Mouse (Mus musculus): ENCODE measurements around the gene Furin. TPM values are rescaled to one million over a fixed set of nuclear protein-coding genes. Genes with fewer than 3 reads are reported as not detected.
A peak's percentile ranks its signal among the peaks of the same experiment; 100 is the strongest.

Furin gene
- total RNA-seq (2015) (28.0 and 34.1 TPM in 2 replicates), total RNA-seq (2017) (13.8 and 21.3 TPM in 2 replicates)

DNA sequence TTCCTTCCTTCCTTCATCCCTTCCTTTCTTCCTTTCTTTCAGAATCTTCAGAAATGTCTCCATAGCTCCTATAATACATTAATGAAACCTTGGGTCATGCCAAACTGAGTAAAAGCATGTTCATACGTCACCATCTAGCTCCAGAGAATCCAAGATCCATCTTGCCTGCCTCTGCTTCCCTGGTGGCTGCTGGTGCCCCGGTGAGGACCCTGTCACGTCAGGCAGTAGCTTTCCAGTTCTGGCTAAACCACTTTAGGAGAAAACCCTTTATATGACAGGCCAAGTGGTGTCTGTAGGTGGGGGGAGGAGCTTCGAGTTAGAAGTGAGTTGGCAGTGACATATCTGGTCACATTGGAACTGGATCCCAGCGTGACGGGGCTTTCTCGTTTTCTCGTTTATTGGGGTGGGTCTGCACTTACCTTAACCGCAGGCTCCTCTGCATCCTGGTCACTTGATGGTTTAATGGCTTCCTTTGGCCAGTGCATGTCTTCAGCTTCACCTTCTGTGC is at the start of gene Furin:
TSS of gene Furin (minus strand) at position 249 of the 508 bp plus-strand sequence.
- no peak for ATAC-seq (ENCODE audit: poor library complexity, severe bottlenecking)

GRCm38 (mm10) chr7:80454786-80455185 is 49.5 kb upstream of the Furin start:
- peak; percentile 34 for ATAC-seq (ENCODE audit: poor library complexity, severe bottlenecking)

- ATAC-seq (ENCODE audit: poor library complexity, severe bottlenecking) = 0 out of 2 replicates have a peak, but pooled peaks have one; percentile 25
Observed at GRCm38 (mm10) chr7:80453997-80454396, 48.8 kb upstream of the Furin start.

DNA sequence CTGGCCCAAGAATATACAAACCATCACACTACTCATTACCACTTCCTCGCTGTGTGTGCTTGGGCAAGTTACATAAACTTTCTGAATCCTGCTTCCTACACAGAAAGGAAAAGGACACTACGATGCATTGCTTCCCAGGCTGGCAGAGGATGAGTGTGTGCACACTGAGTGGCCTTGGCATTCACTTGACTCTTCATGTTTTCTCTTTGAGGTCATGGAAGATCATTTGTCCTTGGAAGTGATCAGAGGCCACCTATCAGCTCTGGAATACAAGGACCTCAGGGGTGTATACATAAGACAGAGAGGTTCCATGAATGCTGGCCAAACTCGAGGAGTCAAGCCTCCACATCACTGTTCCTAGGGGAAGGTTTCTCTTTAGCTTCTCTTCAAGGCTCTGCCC is 47.9 kb upstream of the Furin start:
- ATAC-seq (ENCODE audit: poor library complexity, severe bottlenecking) = no peak

DNA sequence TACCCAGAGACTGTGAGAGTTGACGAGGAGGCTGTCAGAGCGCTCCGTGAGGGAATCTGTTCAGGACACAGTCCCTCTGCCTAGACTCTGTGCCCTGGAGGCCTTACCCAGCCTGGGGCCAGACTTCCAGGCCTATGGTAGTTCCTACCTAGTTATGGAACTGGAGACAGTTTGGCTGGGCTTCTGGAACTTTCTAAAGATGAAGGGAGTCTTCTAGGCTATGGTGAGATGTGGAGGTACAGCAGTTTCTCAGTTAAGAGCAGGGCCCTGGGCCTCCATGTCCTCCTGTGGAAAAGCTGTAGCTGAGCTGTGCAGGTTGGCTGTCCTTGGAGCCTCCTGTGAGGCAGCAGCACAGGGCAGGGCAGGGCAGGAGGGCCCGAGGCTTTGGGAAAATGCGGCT is 47.0 kb upstream of the Furin start:
- ATAC-seq (ENCODE audit: poor library complexity, severe bottlenecking) = no peak

- no peak for ATAC-seq (ENCODE audit: poor library complexity, severe bottlenecking)
Observed at GRCm38 (mm10) chr7:80451550-80452232, 46.5 kb upstream of the Furin start.

DNA sequence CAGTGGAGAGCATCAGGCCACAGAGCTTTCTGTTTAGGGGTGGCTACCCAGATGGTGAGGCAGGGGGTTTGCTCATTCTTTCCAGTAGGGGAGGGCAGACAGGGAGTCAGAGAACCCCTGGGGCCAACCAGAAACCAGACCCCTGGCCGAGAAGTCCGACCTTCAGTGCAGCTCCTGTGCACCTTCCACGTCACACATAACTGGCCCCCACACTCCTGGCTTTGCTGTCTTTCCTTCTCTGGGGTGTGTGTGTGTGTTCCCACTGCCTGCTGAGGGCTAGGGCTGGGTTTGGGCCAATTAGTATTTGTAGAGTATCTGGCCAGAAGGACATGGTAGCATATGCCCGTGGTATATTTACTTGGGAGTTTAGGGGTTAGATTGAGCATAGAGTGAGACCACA is 45.1 kb upstream of the Furin start:
- no peak for ATAC-seq (ENCODE audit: poor library complexity, severe bottlenecking)

DNA sequence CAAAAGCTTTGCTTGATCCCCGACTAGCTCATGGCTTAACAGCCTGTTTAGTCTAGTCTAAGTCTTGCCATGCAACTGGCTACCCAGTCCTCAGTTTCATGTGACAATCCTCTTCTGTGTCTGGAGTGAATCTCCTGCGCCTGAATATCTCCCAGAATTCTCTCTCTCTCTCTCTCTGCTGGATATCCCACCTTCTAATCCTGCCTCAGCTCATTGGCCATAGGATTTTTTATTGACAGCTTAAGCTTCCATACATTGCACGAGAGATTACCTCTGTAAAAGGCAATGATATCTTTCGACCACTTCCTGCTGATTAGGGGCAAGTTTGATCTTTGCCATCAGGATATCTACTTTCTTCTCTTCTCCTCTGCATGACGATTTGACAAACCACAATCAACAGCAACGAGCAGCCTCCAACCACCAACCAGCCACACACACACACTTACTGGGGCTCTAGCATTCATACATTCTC is 44.4 kb upstream of the Furin start:
- ATAC-seq (ENCODE audit: poor library complexity, severe bottlenecking) = peak; percentile 26

DNA sequence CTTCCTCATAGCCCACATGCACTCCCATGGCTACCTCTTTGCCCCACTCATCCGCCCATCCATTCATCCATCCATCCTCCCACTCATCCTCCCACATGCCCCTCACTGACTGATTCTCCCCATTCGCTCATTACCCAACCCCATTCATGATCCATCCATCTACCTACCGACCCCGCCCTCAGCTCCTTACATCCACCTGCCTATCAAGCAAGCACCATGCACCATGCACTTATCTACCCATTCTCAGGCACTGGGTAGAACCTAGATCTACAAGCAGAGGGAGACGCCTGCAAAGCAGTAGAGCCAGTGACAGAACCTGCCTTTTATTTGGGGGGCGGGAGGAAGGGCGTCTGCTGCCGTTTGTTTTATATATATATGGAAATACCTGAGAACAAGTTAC is 42.1 kb upstream of the Furin start:
- no peak for ATAC-seq (ENCODE audit: poor library complexity, severe bottlenecking)

DNA sequence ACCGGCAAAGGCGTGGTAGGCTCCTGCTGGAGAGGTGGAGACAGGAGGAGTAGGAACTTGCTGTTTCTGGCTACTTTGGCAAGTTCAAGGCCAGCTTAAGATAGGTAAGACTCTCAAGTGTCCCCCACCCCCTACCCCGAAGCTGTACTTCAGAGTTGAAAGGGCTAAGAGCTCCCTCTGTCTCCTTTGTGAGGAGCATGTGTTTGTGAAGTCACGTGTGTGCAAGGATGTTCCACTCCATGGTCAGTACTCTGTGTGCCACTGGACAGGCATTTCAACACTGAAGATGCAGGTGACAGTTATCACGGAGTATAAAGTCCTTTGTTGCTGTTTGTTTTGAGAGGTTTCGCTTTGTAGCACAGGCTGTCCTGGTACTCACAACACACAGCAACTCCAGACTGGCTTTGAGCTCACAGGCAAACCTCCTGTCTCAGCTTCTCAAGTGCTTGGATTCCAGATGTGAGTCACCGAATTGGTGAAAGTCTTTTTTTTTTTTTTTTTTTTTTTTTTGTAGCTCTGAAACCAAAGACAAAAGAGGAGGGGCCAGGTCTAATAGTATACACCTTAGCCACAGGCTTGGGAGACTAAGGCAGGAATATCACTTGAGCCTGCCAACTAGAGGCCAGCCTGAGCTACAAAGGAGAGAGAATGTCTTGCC is 41.1 kb upstream of the Furin start:
- ATAC-seq (ENCODE audit: poor library complexity, severe bottlenecking) = no peak

GRCm38 (mm10) chr7:80445492-80445891 is 40.3 kb upstream of the Furin start:
- peak; percentile 51 for ATAC-seq (ENCODE audit: poor library complexity, severe bottlenecking)

- ATAC-seq (ENCODE audit: poor library complexity, severe bottlenecking) = peak; percentile 39
Observed at GRCm38 (mm10) chr7:80444401-80445249, 39.4 kb upstream of the Furin start.

DNA sequence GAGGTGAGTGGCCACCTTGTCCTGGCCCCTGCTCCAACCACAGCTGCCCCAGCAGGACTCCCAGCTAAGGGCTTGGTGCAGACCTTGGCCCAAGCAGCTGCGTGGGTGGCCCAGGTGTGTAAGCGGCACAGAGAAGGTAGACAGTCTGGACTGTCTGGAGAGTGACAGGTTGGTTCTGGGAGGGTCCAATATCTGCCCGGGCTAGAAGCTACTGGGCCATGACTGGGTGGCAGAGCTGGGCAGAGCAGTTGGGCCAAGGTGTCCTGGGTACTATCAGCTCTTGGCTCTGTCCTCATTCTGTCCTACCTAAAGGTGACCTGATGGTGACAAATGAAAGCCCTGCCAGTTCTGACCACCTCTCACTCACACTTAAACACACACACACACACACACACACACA is 37.9 kb upstream of the Furin start:
- no peak for ATAC-seq (ENCODE audit: poor library complexity, severe bottlenecking)

- ATAC-seq (ENCODE audit: poor library complexity, severe bottlenecking) = no peak
Observed at GRCm38 (mm10) chr7:80441986-80442904, 37.0 kb upstream of the Furin start.

DNA sequence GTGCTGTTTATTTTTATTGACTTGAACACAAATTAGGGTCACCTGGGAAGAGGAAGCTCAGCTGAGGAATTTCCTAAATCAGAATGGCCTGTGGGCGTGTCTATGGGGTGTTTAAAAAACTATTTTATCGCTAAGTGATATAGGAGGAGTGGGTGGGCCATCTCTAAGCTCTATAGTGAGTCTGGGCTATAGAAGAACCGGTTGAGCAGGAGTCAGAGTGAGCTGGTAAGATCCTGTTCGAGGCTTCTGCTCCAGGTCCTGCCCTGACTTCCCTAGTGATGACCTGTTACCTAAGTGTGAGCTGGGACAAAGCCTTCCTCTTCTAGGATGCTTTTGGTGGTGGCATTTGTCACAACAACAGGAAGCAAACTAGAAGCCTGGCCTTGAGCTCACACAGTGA is 35.4 kb upstream of the Furin start:
- ATAC-seq (ENCODE audit: poor library complexity, severe bottlenecking) = no peak

DNA sequence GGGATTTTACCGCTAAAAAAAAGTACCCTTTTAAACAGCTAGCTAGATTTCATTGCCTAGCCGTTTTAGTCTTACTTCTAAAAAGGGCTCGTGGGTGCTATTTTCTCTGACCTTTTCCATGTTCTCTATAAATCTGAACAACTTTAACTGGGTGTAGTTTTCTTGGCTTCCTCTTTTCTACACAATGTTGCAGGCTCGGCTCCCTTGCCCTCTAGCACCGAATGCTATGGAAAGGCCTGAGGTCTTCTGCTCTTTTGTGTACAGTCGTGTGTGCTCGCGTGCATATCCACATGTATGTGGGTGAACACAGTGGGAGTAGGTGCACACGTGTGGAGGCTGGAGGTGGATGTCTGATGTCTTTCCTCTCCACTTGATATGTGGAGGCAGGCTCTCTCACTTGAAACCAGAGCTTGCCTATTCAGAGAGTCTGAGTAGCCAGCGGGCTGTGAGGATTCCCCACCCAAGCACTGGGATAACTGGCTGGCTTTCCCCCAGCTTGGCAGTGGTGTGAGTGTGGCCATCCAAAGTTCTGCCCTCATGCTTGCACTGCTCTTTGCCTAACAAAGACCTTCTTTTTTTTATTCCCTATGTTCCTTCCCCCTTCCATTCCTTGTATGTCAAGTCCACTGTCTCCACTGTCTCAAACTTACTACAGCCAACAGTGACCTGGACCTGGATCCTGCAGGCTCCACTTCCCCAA is 34.7 kb upstream of the Furin start:
- ATAC-seq (ENCODE audit: poor library complexity, severe bottlenecking) = no peak

- ATAC-seq (ENCODE audit: poor library complexity, severe bottlenecking) = no peak
Observed at GRCm38 (mm10) chr7:80439032-80439760, 34.0 kb upstream of the Furin start.

GRCm38 (mm10) chr7:80436571-80436970 is 31.3 kb upstream of the Furin start:
- ATAC-seq (ENCODE audit: poor library complexity, severe bottlenecking) = no peak

DNA sequence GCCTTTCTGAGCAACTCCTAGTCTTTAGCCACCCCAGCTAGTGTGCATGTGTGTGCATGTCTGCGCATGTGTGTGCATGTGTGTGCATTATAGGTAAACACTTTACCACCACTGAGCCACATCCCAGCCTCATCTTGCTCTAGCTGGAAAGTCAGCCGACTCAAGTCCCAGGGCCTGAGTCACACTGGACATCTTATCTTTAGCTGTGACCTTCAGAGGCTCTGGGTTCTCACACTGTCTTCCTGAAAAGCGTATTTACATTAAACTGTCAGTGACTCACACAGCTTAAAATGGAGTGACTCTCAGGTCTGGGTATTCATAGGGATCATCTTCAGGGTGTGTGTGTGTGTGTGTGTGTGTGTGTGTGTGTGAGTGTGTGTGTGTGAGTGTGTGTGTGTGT is 30.4 kb upstream of the Furin start:
- no peak for ATAC-seq (ENCODE audit: poor library complexity, severe bottlenecking)

All from megakaryocyte, adult 5-6 weeks (primary cell).